Mouse (Mus musculus): Measurements from ENCODE around the gene Gm20518. TPM values are rescaled to one million over a fixed set of nuclear protein-coding genes. Genes with fewer than 3 reads are reported as not detected.

Gm20518 gene
- polyA plus RNA-seq, 1 experiment from 2014 or later: 0.34 TPM

- Histone ChIP-seq H3K9me3 (replicated peaks) (no peaks in the 10 kb centered on the region), H3K27ac (no peak overlapping the region), H3K4me3 (no peak overlapping the region), H3K36me3 (peaks cover 97% of the 10 kb centered on the region), H3K27me3 (ENCODE audit: low read depth, poor library complexity, severe bottlenecking) (no peaks in the 10 kb centered on the region), H3K4me1 (no peaks in the 10 kb centered on the region)
- WGBS: 100% methylated on average over 1 of the region's 1 CpGs
- no peak for DNase-seq (ENCODE audit: low spot score)
Observed at GRCm38 (mm10) chr16:17851860-17852259, 39.6 kb downstream of the Gm20518 start.

GRCm38 (mm10) chr16:17851331-17851730 is 40.1 kb downstream of the Gm20518 start:
- Histone ChIP-seq H3K27ac (no peak overlapping the region), H3K9me3 (replicated peaks) (no peaks in the 10 kb centered on the region), H3K4me3 (no peak overlapping the region), H3K27me3 (ENCODE audit: low read depth, poor library complexity, severe bottlenecking) (no peaks in the 10 kb centered on the region), H3K36me3 (peaks cover 97% of the 10 kb centered on the region), H3K4me1 (no peaks in the 10 kb centered on the region)
- 95% methylated on average over 5 of the region's 5 CpGs for WGBS
- DNase-seq (ENCODE audit: low spot score): no peak

GRCm38 (mm10) chr16:17849486-17849885 is 42.0 kb downstream of the Gm20518 start:
- Histone ChIP-seq H3K4me1 (no peaks in the 10 kb centered on the region), H3K4me3 (no peak overlapping the region), H3K27ac (no peak overlapping the region), H3K36me3 (peaks cover 98% of the 10 kb centered on the region), H3K9me3 (replicated peaks) (no peaks in the 10 kb centered on the region), H3K27me3 (ENCODE audit: low read depth, poor library complexity, severe bottlenecking) (no peaks in the 10 kb centered on the region)
- WGBS: 85% methylated on average over 6 of the region's 6 CpGs
- DNase-seq (ENCODE audit: low spot score): no peak

GRCm38 (mm10) chr16:17848928-17849327 is 42.5 kb downstream of the Gm20518 start:
- no peak overlapping the region for H3K4me3 ChIP-seq
- no peaks in the 10 kb centered on the region for H3K4me1 ChIP-seq
- H3K36me3 ChIP-seq: peaks cover 98% of the 10 kb centered on the region
- no peaks in the 10 kb centered on the region for H3K9me3 ChIP-seq (replicated peaks)
- 0 out of 2 replicates have a peak overlapping the region, but pooled peaks have one; percentile 3 for H3K27ac ChIP-seq
- peak; percentile 45 for DNase-seq (ENCODE audit: low spot score)
- 45% methylated on average over 1 of the region's 1 CpGs for WGBS
- no peaks in the 10 kb centered on the region for H3K27me3 ChIP-seq (ENCODE audit: low read depth, poor library complexity, severe bottlenecking)

GRCm38 (mm10) chr16:17848431-17848830 is 43.0 kb downstream of the Gm20518 start:
- no peaks in the 10 kb centered on the region for H3K27me3 ChIP-seq (ENCODE audit: low read depth, poor library complexity, severe bottlenecking)
- no peaks in the 10 kb centered on the region for H3K9me3 ChIP-seq (replicated peaks)
- peaks cover 98% of the 10 kb centered on the region for H3K36me3 ChIP-seq
- no peaks in the 10 kb centered on the region for H3K4me1 ChIP-seq
- no peak for DNase-seq (ENCODE audit: low spot score)
- WGBS: 94% methylated on average over 6 of the region's 6 CpGs
- H3K4me3 ChIP-seq: no peak overlapping the region
- H3K27ac ChIP-seq: 0 out of 2 replicates have a peak overlapping the region, but pooled peaks have one; percentile 3

- DNase-seq (ENCODE audit: low spot score): no peak
- no peaks in the 10 kb centered on the region for H3K9me3 ChIP-seq (replicated peaks)
- no peaks in the 10 kb centered on the region for H3K27me3 ChIP-seq (ENCODE audit: low read depth, poor library complexity, severe bottlenecking)
- WGBS: 90% methylated on average over 10 of the region's 10 CpGs
- peaks cover 90% of the 10 kb centered on the region for H3K36me3 ChIP-seq
- no peak overlapping the region for H3K4me3 ChIP-seq
- no peaks in the 10 kb centered on the region for H3K4me1 ChIP-seq
- no peak overlapping the region for H3K27ac ChIP-seq
Observed at GRCm38 (mm10) chr16:17843701-17844365, 47.6 kb downstream of the Gm20518 start.

GRCm38 (mm10) chr16:17842437-17842836 is 49.0 kb downstream of the Gm20518 start:
- no peak for DNase-seq (ENCODE audit: low spot score)
- H3K27me3 ChIP-seq (ENCODE audit: low read depth, poor library complexity, severe bottlenecking): peaks cover 6% of the 10 kb centered on the region; the same call in 1 of the 2 replicates
- H3K4me3 ChIP-seq: no peak overlapping the region
- no peaks in the 10 kb centered on the region for H3K4me1 ChIP-seq
- H3K27ac ChIP-seq: no peak overlapping the region
- no peaks in the 10 kb centered on the region for H3K9me3 ChIP-seq (replicated peaks)
- H3K36me3 ChIP-seq: peaks cover 80% of the 10 kb centered on the region
- WGBS: 94% methylated on average over 7 of the region's 7 CpGs

- no peak for DNase-seq (ENCODE audit: low spot score)
- Histone ChIP-seq H3K27ac (no peak overlapping the region), H3K9me3 (replicated peaks) (no peaks in the 10 kb centered on the region), H3K4me1 (no peaks in the 10 kb centered on the region), H3K4me3 (no peak overlapping the region), H3K27me3 (ENCODE audit: low read depth, poor library complexity, severe bottlenecking) (peaks cover 31% of the 10 kb centered on the region), H3K36me3 (peaks cover 56% of the 10 kb centered on the region)
- WGBS: 90% methylated on average over 4 of the region's 4 CpGs
Observed at GRCm38 (mm10) chr16:17839976-17840375, 51.5 kb downstream of the Gm20518 start.

GRCm38 (mm10) chr16:17838051-17838450 is 53.4 kb downstream of the Gm20518 start, which contains the start of gene Car15:
TSS of gene Car15 (minus strand) at chr16:17838364.
- H3K9me3 ChIP-seq (replicated peaks): no peaks in the 10 kb centered on the region
- no peak within 1 kb of the TSS for H3K27ac ChIP-seq
- peaks cover 37% of the 10 kb centered on the region for H3K36me3 ChIP-seq
- no peak for DNase-seq (ENCODE audit: low spot score)
- 83% methylated on average over 6 of the region's 6 CpGs for WGBS
- H3K4me1 ChIP-seq: peaks cover 16% of the 10 kb centered on the region
- no peak within 1 kb of the TSS for H3K4me3 ChIP-seq
- peaks cover 50% of the 10 kb centered on the region for H3K27me3 ChIP-seq (ENCODE audit: low read depth, poor library complexity, severe bottlenecking)

GRCm38 (mm10) chr16:17835481-17835880 is 56.0 kb downstream of the Gm20518 start:
- H3K36me3 ChIP-seq: peaks cover 11% of the 10 kb centered on the region
- peaks cover 41% of the 10 kb centered on the region for H3K4me1 ChIP-seq
- peak; percentile 35 for DNase-seq (ENCODE audit: low spot score)
- peaks cover 76% of the 10 kb centered on the region for H3K27me3 ChIP-seq (ENCODE audit: low read depth, poor library complexity, severe bottlenecking)
- H3K27ac ChIP-seq: no peak overlapping the region
- 66% methylated on average over 13 of the region's 13 CpGs for WGBS
- H3K9me3 ChIP-seq (replicated peaks): no peaks in the 10 kb centered on the region
- H3K4me3 ChIP-seq: no peak overlapping the region

GRCm38 (mm10) chr16:17834543-17834942 is 56.9 kb downstream of the Gm20518 start:
- Histone ChIP-seq H3K4me3 (peak overlapping the region; percentile 79), H3K27me3 (ENCODE audit: low read depth, poor library complexity, severe bottlenecking) (peaks cover 85% of the 10 kb centered on the region), H3K27ac (no peak overlapping the region; the same call in 1 of the 2 replicates), H3K9me3 (replicated peaks) (no peaks in the 10 kb centered on the region), H3K4me1 (peaks cover 50% of the 10 kb centered on the region), H3K36me3 (peaks cover 4% of the 10 kb centered on the region; the same call in 1 of the 2 replicates)
- DNase-seq (ENCODE audit: low spot score): no peak
- 56% methylated on average over 7 of the region's 7 CpGs for WGBS

- Histone ChIP-seq H3K4me3 (peak overlapping the region; percentile 79), H3K27ac (peak overlapping the region; percentile 91), H3K4me1 (peaks cover 57% of the 10 kb centered on the region), H3K36me3 (peaks cover 4% of the 10 kb centered on the region; the same call in 1 of the 2 replicates), H3K9me3 (replicated peaks) (no peaks in the 10 kb centered on the region), H3K27me3 (ENCODE audit: low read depth, poor library complexity, severe bottlenecking) (peaks cover 88% of the 10 kb centered on the region)
- WGBS: 7% methylated on average over 103 of the region's 103 CpGs
- DNase-seq (ENCODE audit: low spot score): peak; percentile 73
Observed at GRCm38 (mm10) chr16:17833681-17834399, 57.6 kb downstream of the Gm20518 start.

GRCm38 (mm10) chr16:17833321-17833680 is 58.2 kb downstream of the Gm20518 start:
- WGBS: under 1% methylated on average over 37 of the region's 37 CpGs
- peaks cover 62% of the 10 kb centered on the region for H3K4me1 ChIP-seq
- H3K36me3 ChIP-seq: peaks cover 4% of the 10 kb centered on the region; the same call in 1 of the 2 replicates
- H3K27ac ChIP-seq: peak overlapping the region; percentile 91
- peak; percentile 74 for DNase-seq (ENCODE audit: low spot score)
- H3K9me3 ChIP-seq (replicated peaks): no peaks in the 10 kb centered on the region
- peak overlapping the region; percentile 79 for H3K4me3 ChIP-seq
- peaks cover 88% of the 10 kb centered on the region for H3K27me3 ChIP-seq (ENCODE audit: low read depth, poor library complexity, severe bottlenecking)
